Comparison of ENCODE assay signal across 26 mouse cellular contexts in genomic region chr2:51579767-51580166, GRCm38 (mm10). TPM values are rescaled to one million over a fixed set of nuclear protein-coding genes. Genes with fewer than 3 reads are reported as not detected.
"Had no signal": no experiment of that assay in that cellular context is flagged by ENCODE, and none has a peak within 500 bp of the region (broad histone marks: within the 10 kb centered on the region; RNA-seq: fewer than 3 reads in every experiment).

No protein-coding gene starts in this region.

- H3K4me2 ChIP-seq: liver, embryonic 15.5 days; lung, embryonic 15.5 days; midbrain, embryonic 11.5 days; midbrain, embryonic 13.5 days; midbrain, embryonic 15.5 days; neural tube, embryonic 12.5 days had no signal

- H3K9ac ChIP-seq: liver, embryonic 15.5 days; liver, postnatal 0 days; lung, embryonic 15.5 days; midbrain, embryonic 13.5 days; midbrain, embryonic 15.5 days; neural tube, embryonic 12.5 days had no signal

- H3K4me3 ChIP-seq: liver, embryonic 15.5 days; lung, embryonic 15.5 days; megakaryocyte, embryonic 14.5 days; midbrain, embryonic 13.5 days; midbrain, embryonic 15.5 days; neural tube, embryonic 12.5 days had no signal

- H3K9me3 ChIP-seq: liver, embryonic 15.5 days; lung, embryonic 15.5 days; megakaryocyte, embryonic 14.5 days; midbrain, embryonic 13.5 days; midbrain, embryonic 15.5 days; neural tube, embryonic 12.5 days had no signal

- H3K27me3 ChIP-seq: liver, embryonic 15.5 days; lung, embryonic 15.5 days; megakaryocyte, embryonic 14.5 days; midbrain, embryonic 13.5 days; midbrain, embryonic 15.5 days; neural tube, embryonic 12.5 days had no signal

- DNase-seq: liver, postnatal 0 days; lung, adult 2 months; lung, postnatal 14 days; lung, postnatal 36 days; right cerebral cortex, postnatal 14 days; spleen, adult 18-20 months; thymus, adult 2 months; thymus, postnatal 25 days; thymus, postnatal 4 days had no signal

- H3K4me1 ChIP-seq: liver, embryonic 15.5 days; lung, embryonic 15.5 days; megakaryocyte, embryonic 14.5 days had no signal

- H3K36me3 ChIP-seq: liver, embryonic 15.5 days; lung, embryonic 15.5 days; midbrain, embryonic 13.5 days; midbrain, embryonic 15.5 days; neural tube, embryonic 12.5 days had no signal

- ATAC-seq: liver, postnatal 0 days; lung, postnatal 0 days; midbrain, embryonic 13.5 days; midbrain, embryonic 15.5 days had no signal

- H3K27ac ChIP-seq: liver, embryonic 15.5 days; lung, embryonic 15.5 days; macrophage; midbrain, embryonic 13.5 days; midbrain, embryonic 15.5 days; neural tube, embryonic 12.5 days had no signal

RNA-seq across cellular contexts. Expression of gene Tas2r134, which starts 47.5 kb away (rescaled TPM):
- total RNA-seq: midbrain, postnatal 0 days; monocyte, adult 5-6 weeks; neutrophil, adult 5-6 weeks had no signal
- polyA plus RNA-seq: liver, embryonic 15.5 days; liver, postnatal 0 days; lung, adult 2 months; lung, embryonic 15.5 days; lung, postnatal 0 days; macrophage; midbrain, embryonic 11.5 days; midbrain, embryonic 13.5 days; midbrain, embryonic 15.5 days; midbrain, postnatal 0 days; neural tube, embryonic 12.5 days; neural tube, embryonic 14.5 days; small intestine, adult 2 months; stomach, embryonic 14.5 days; stomach, embryonic 16.5 days; thymus, adult 2 months; urinary bladder, adult 2 months had no signal
